Mouse (Mus musculus) stomach, postnatal 0 days (tissue): ENCODE measurements around the gene Tppp3. TPM values are rescaled to one million over a fixed set of nuclear protein-coding genes. Genes with fewer than 3 reads are reported as not detected.

ENCODE experiments used
- ATAC-seq: fragments of 200-750 bp; cut with Nextera tagmentation; 2 replicates; pipeline ENCODE4 v1.8.0; 2017; ENCODE audit not compliant: low FRiP score, low TSS enrichment
- DNase-seq: peaks from one replicate; pipeline ENCODE4 v3.0.0-alpha.2; 2016; ENCODE audit warnings: low spot score
- H3K27ac ChIP-seq: fragments of 300-500 bp; sonication (generic); replicated peaks from 2 replicates; pipeline ENCODE4 v1.5.1; 2014; ENCODE audit warnings: mild to moderate bottlenecking, control low read depth
- H3K27me3 ChIP-seq: fragments of 300-500 bp; sonication (generic); 2 replicates; pipeline ENCODE4 v1.6.1; 2014; ENCODE audit warnings: low read length; ENCODE audit not compliant: control insufficient read depth, insufficient read depth
- H3K36me3 ChIP-seq: fragments of 300-500 bp; sonication (generic); 2 replicates; pipeline ENCODE4 v1.6.1; 2014; ENCODE audit warnings: low read length, mixed read lengths; ENCODE audit not compliant: control insufficient read depth, insufficient read depth
- H3K4me1 ChIP-seq: fragments of 300-500 bp; sonication (generic); replicated peaks from 2 replicates; pipeline ENCODE4 v1.6.1; 2014; ENCODE audit warnings: antibody characterized with exemption; ENCODE audit not compliant: control insufficient read depth, insufficient read depth
- H3K4me2 ChIP-seq: fragments of 300-500 bp; sonication (generic); replicated peaks from 2 replicates; pipeline ENCODE4 v1.6.1; 2014; ENCODE audit warnings: low read depth, mild to moderate bottlenecking, control low read depth, moderate library complexity
- H3K4me3 ChIP-seq: fragments of 300-500 bp; sonication (generic); 2 replicates; pipeline ENCODE4 v1.5.1; 2014; ENCODE audit warnings: low read depth, low read length, control low read depth
- H3K9ac ChIP-seq: fragments of 300-500 bp; sonication (generic); 2 replicates; pipeline ENCODE4 v1.6.1; 2014; ENCODE audit warnings: mild to moderate bottlenecking, low read length, control low read depth, mixed read lengths
- H3K9me3 ChIP-seq: fragments of 300-500 bp; sonication (generic); 2 replicates; pipeline ENCODE4 v1.6.1; 2016; ENCODE audit warnings: low read length; ENCODE audit not compliant: control insufficient read depth
- CTCF ChIP-seq: IDR thresholded peaks from 2 replicates; pipeline ENCODE4 v1.5.1; 2016; ENCODE audit warnings: antibody characterized with exemption, low read depth, mild to moderate bottlenecking, moderate library complexity
- EP300 ChIP-seq: optimal IDR thresholded peaks from 2 replicates; pipeline ENCODE3; 2016; ENCODE audit warnings: antibody characterized with exemption
- WGBS: fragments of 180-500 bp; shearing (Covaris S2); extraction: QIAGEN DNeasy Blood & Tissue Kit; methylation state at CpG from one replicate; pipeline ENCODE4 v1.1.7; 2014; 5-methylcytosine and 5-hydroxymethylcytosine counted together
- polyA plus RNA-seq: library from polyadenylated mRNA; unstranded; fragments of >200 nt; fragmentation: Nextera tagmentation; extraction: Ambion mirVana; gene quantifications from 2 replicates; pipeline ENCODE4 v1.2.1, GENCODE M21; 2015

Tppp3 gene
- polyA plus RNA-seq, 1 experiment from 2014 or later, result 99.8 TPM

DNA sequence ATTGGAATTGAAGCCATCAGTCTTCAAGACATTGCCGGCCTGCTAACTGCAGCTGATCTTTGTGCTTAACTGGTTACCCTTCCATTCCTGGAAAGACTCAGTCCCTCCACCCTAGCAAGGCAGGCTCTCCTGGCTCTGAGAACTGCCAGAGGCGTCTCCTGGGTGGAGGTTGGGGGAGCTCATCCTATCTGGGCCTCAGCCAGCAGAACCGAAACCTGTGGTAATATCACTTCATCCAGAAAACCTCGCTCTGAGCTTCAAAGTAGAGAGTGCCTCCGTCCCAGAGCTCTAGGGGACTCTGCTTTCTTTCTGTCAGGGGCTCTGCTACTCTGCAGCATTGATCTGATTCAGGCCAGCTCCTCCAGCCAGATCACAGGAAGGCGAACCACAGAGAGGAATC is 35.7 kb upstream of the Tppp3 start:
- Histone ChIP-seq H3K9ac (no peak overlapping the region), H3K4me2 (no peak overlapping the region), H3K27ac (0 out of 2 replicates have a peak overlapping the region, but pooled peaks have one; percentile 35), H3K27me3 (no peaks in the 10 kb centered on the region), H3K36me3 (no peaks in the 10 kb centered on the region), H3K9me3 (no peaks in the 10 kb centered on the region), H3K4me3 (no peak overlapping the region), H3K4me1 (no peaks in the 10 kb centered on the region)
- DNase-seq (no peak), ATAC-seq (no peak)
- TF ChIP-seq EP300, result no peak
- TF ChIP-seq CTCF, result no peak
- 65% methylated on average over 6 of the region's 6 CpGs for WGBS

DNA sequence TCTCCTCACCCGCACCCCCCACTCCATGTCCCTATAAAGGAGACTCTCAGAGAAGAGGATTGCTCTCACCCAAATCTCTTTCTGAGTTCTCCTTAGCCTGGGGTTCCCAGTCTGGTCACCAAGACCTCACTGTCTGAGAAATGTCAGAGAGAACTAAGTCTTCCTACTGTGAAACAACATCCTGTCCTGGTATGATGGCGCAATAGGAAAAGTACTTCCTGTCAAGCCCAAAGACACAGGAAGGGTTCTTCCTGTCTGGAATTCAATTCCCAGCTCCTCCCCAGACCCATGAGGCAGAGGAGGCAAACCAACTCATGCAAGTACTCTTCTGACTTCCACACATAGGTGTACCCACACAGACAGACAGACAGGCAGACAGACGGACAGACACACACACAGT is 33.3 kb upstream of the Tppp3 start:
- Histone ChIP-seq H3K9me3 (no peaks in the 10 kb centered on the region), H3K9ac (no peak overlapping the region), H3K4me2 (no peak overlapping the region), H3K36me3 (no peaks in the 10 kb centered on the region), H3K27ac (no peak overlapping the region), H3K4me3 (no peak overlapping the region), H3K4me1 (no peaks in the 10 kb centered on the region), H3K27me3 (no peaks in the 10 kb centered on the region)
- WGBS, result 81% methylated on average over 3 of the region's 3 CpGs
- no peak for DNase-seq
- no peak for TF ChIP-seq EP300
- TF ChIP-seq CTCF, result no peak
- no peak; the same call in 1 of the 2 replicates for ATAC-seq

DNA sequence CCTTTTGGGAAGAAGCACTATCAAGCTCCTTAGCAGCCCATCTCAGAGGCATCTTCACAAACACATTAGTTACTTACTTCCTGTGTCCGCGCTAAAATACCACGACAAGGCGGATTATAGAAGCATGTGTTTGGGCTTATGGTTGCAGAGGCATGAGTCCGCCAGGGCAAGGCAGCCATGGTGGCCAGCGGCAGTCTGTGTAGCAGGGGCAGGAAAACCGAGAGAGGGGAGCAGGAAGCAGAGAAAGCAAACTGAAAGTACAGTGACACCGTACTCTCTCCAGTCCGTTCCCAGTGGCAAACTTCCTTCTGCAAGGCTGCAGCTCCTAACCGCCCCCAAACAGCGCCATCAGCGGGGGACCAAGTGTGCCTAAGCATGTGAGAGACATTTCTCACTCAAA is 28.5 kb upstream of the Tppp3 start:
- DNase-seq, result no peak
- WGBS, result 57% methylated on average over 12 of the region's 12 CpGs
- Histone ChIP-seq H3K4me2 (no peak overlapping the region; the same call in 1 of the 2 replicates), H3K9ac (no peak overlapping the region), H3K4me3 (0 out of 2 replicates have a peak overlapping the region, but pooled peaks have one; percentile 6), H3K27me3 (no peaks in the 10 kb centered on the region), H3K36me3 (no peaks in the 10 kb centered on the region), H3K9me3 (no peaks in the 10 kb centered on the region), H3K4me1 (no peaks in the 10 kb centered on the region; the same call in 1 of the 2 replicates), H3K27ac (no peak overlapping the region)
- TF ChIP-seq CTCF (no peak), EP300 (no peak)
- ATAC-seq, result no peak

DNA sequence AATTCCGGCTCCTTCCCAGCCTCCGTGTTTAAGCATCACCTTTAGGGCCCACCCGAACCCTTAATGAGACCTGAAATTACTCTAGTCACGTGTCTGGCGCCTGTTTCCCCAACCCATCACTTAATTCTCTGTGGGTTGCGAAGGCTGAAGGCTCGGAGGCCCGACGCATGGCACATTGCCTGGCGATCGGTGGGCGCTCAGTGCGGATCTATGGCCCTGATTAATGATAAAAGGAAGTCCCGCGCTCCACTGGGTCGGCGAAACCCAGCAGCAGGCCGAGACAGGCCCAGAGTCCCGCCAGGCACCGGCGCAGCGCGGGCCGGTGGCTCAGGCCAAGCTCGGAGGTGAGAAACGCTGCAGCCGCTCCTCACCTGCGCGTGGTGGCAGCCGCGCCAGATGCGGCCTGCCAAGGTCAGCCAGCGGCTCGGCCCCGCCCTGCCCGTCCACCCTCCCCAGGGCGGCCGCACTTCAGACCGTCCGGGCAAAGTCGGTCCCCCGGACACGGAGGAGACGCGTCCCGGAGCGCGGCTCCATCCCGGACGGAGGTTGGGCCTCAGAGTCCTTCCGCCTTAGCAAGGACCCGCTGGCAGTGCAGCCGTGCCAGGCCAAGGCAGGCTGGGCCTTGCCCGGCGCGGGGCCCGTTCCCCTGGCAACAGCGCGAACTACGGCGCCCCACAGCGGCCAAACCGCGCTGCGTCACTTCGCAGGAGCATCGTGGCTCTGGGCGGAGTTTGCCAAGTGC is 25.3 kb upstream of the Tppp3 start, which contains the start of gene Zdhhc1:
Zdhhc1 (minus strand) TSS at position 464 of the 742 bp plus-strand sequence.
- peak within 1 kb of the TSS; percentile 94 for H3K9ac ChIP-seq
- TF ChIP-seq CTCF (peak; percentile 74), EP300 (no peak)

DNA sequence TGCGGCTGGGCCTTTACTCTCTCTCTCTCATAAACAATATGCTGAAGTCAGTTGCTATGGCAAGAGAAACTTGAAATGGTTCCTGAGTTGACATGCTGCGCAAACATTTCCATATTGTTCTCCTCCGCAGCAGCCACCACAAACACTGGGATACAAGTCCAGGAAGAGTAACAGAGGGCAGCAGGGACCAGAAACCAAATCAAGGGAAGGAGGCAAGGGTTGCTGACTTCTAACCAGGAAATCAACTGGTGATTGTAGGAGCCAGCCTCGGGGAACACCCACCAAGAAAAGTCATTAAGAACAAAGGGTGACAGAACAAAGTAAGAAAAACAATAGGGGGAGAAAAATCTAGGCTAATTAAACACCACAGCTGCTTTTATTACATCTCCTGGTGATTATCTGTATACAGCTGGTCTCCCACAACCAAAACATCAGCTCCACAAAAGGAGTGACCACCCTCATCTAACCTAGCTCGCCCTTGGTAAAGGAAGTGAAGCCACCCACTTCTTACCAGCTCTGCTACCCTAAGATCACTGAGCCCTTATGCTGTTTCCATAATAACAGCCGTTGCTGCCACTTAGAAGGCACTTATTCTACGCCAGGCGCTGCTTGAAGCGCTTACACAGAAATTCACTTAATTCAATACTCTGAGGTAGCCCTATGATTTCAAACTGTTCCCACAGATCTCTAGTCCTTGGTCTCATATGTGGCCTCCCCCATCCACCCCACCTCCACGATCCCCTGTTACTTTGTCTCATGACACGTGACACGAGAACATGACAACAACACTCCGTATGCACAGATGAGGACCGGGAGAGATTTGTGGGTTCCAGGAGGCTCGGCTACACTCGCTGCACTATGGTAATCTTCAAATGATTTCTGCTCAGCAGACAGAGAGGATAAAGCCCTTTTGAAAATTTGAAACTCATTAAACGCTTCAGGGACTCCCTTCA is 24.3 kb upstream of the Tppp3 start:
- Histone ChIP-seq H3K9me3 (no peaks in the 10 kb centered on the region), H3K9ac (peak overlapping the region; percentile 94), H3K36me3 (no peaks in the 10 kb centered on the region), H3K4me2 (peak overlapping the region; percentile 80), H3K27me3 (no peaks in the 10 kb centered on the region), H3K4me1 (no peaks in the 10 kb centered on the region; the same call in 1 of the 2 replicates), H3K27ac (peak overlapping the region; percentile 91), H3K4me3 (peak overlapping the region; percentile 85)
- TF ChIP-seq EP300 (no peak), CTCF (no peak)
- ATAC-seq (no peak), DNase-seq (no peak)
- 25% methylated on average over 17 of the region's 17 CpGs for WGBS

More for the DNA sequence above, 25.3 kb upstream of the Tppp3 start, which contains the start of gene Zdhhc1:
- peak within 1 kb of the TSS; percentile 80 for H3K4me2 ChIP-seq
- WGBS, result under 1% methylated on average over 64 of the region's 68 CpGs
- H3K4me1 ChIP-seq, result no peaks in the 10 kb centered on the region; the same call in 1 of the 2 replicates
- H3K4me3 ChIP-seq, result peak within 1 kb of the TSS; percentile 85
- no peaks in the 10 kb centered on the region for H3K27me3 ChIP-seq
- no peaks in the 10 kb centered on the region for H3K36me3 ChIP-seq
- H3K27ac ChIP-seq, result peak within 1 kb of the TSS; percentile 91
- H3K9me3 ChIP-seq, result no peaks in the 10 kb centered on the region
- ATAC-seq, result peak; percentile 91
- DNase-seq, result peak; percentile 91
